Mouse (Mus musculus) midbrain, embryonic 15.5 days (tissue): ENCODE data around the gene Nemp2. TPM values are rescaled to one million over a fixed set of nuclear protein-coding genes. Genes with fewer than 3 reads are reported as not detected.
A peak's percentile ranks its signal among the peaks of the same experiment; 100 is the strongest.
"Not testable (repeated sequence)": the region's sequence is repeated elsewhere in the genome, so short reads cannot be mapped to it uniquely, and the experiment has no call there.

ENCODE experiments used
- ATAC-seq: fragments of 200-750 bp; cut with Nextera tagmentation; replicated peaks from 2 replicates; pipeline ENCODE4 v1.8.0; 2017; ENCODE audit warnings: moderate TSS enrichment
- H3K27ac ChIP-seq: fragments of 300-500 bp; sonication (generic); 2 replicates; pipeline ENCODE4 v1.5.1; 2015; ENCODE audit warnings: mild to moderate bottlenecking, inconsistent platforms
- H3K27me3 ChIP-seq: fragments of 300-500 bp; sonication (generic); replicated peaks from 2 replicates; pipeline ENCODE4 v1.6.1; 2015; ENCODE audit warnings: inconsistent platforms
- H3K36me3 ChIP-seq: fragments of 300-500 bp; sonication (generic); replicated peaks from 2 replicates; pipeline ENCODE4 v1.6.1; 2015; ENCODE audit warnings: inconsistent platforms
- H3K4me1 ChIP-seq: fragments of 300-500 bp; sonication (generic); 2 replicates; pipeline ENCODE4 v1.6.1; 2015; ENCODE audit warnings: inconsistent platforms
- H3K4me2 ChIP-seq: fragments of 300-500 bp; sonication (generic); 2 replicates; pipeline ENCODE4 v1.6.1; 2015; ENCODE audit warnings: inconsistent platforms, mild to moderate bottlenecking, moderate library complexity
- H3K4me3 ChIP-seq: fragments of 300-500 bp; sonication (generic); 2 replicates; pipeline ENCODE4 v1.5.1; 2015; ENCODE audit warnings: mild to moderate bottlenecking, inconsistent platforms
- H3K9ac ChIP-seq: fragments of 300-500 bp; sonication (generic); 2 replicates; pipeline ENCODE4 v1.6.1; 2015; ENCODE audit warnings: mild to moderate bottlenecking, inconsistent platforms
- H3K9me3 ChIP-seq: fragments of 300-500 bp; sonication (generic); 2 replicates; pipeline ENCODE4 v1.6.1; 2016; ENCODE audit warnings: inconsistent platforms
- WGBS: fragments of 180-500 bp; shearing (Covaris S2); methylation state at CpG from one replicate; pipeline ENCODE4 v1.1.7; 2015; ENCODE audit warnings: mixed read lengths; 5-methylcytosine and 5-hydroxymethylcytosine counted together
- polyA plus RNA-seq: library from polyadenylated mRNA; unstranded; fragments of >200 nt; fragmentation: Nextera tagmentation; extraction: Ambion mirVana; gene quantifications from 2 replicates; pipeline ENCODE4 v1.2.1, GENCODE M21; 2015

The Nemp2 gene
- polyA plus RNA-seq, 1 experiment from 2014 or later = 5.3 TPM

DNA sequence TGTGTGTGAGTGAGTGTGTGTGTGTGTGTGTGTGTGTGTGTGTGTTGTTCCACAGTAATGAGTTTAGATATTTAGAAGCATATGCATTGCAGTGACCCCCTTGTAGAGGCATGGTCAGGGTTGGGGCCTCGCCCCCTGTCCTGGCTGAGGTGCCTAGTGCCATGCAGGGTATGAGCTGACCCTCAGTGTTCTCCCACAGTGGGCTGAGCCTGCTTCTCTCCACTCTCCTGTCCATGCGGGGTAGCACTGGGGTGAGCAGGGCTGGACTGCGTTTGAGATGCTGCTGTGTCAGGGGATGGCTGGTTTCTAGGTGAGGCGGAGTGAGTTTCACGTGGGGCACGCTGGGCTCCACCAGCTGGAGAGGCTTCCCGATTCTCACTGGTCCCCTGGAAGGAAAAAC is 27.7 kb downstream of the Nemp2 start:
- H3K4me3 ChIP-seq = no peak overlapping the region
- no peaks in the 10 kb centered on the region for H3K27me3 ChIP-seq
- H3K4me2 ChIP-seq = no peak overlapping the region
- H3K9ac ChIP-seq = no peak overlapping the region
- WGBS = 92% methylated on average over 7 of the region's 7 CpGs
- peaks cover 3% of the 10 kb centered on the region; the same call in 1 of the 2 replicates for H3K36me3 ChIP-seq
- ATAC-seq = no peak
- no peaks in the 10 kb centered on the region for H3K4me1 ChIP-seq
- no peaks in the 10 kb centered on the region for H3K9me3 ChIP-seq
- no peak overlapping the region for H3K27ac ChIP-seq

DNA sequence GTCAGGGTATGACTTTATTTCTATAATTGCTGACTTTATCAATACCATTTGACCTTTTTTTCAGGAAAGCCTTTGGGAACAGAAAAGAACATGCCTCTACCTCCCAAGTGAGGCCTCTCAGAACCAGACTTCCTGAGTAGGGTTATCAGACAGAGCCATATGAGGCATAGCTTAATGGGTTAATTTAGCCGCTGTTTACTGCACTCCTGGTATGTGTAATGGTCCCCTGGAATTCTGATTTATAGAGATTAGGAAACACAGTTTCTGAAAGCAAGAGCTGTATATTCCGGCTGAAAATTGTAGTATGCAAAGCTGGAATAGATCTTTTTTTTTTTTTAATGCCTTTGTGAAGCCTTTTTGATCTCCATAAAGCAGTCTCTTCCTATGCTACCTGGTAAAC is 29.8 kb downstream of the Nemp2 start:
- Histone ChIP-seq H3K27me3 (no peaks in the 10 kb centered on the region), H3K4me2 (no peak overlapping the region), H3K27ac (no peak overlapping the region), H3K4me1 (no peaks in the 10 kb centered on the region), H3K9ac (no peak overlapping the region), H3K9me3 (no peaks in the 10 kb centered on the region), H3K36me3 (peaks cover 3% of the 10 kb centered on the region; the same call in 1 of the 2 replicates), H3K4me3 (no peak overlapping the region)
- ATAC-seq = no peak
- 86% methylated on average over 2 of the region's 2 CpGs for WGBS

- no peak for ATAC-seq
- H3K27ac ChIP-seq = no peak overlapping the region
- 81% methylated on average over 12 of the region's 12 CpGs for WGBS
- no peaks in the 10 kb centered on the region for H3K9me3 ChIP-seq
- H3K9ac ChIP-seq = no peak overlapping the region
- no peaks in the 10 kb centered on the region for H3K27me3 ChIP-seq
- H3K4me3 ChIP-seq = no peak overlapping the region
- no peak overlapping the region for H3K4me2 ChIP-seq
- H3K36me3 ChIP-seq = peaks cover 3% of the 10 kb centered on the region; the same call in 1 of the 2 replicates
- no peaks in the 10 kb centered on the region for H3K4me1 ChIP-seq
These were observed 30.3 kb downstream of the Nemp2 start for GRCm38 (mm10) chr1:52660765-52661164.

- Histone ChIP-seq H3K27me3 (no peaks in the 10 kb centered on the region), H3K4me1 (no peaks in the 10 kb centered on the region), H3K9me3 (no peaks in the 10 kb centered on the region), H3K4me2 (no peak overlapping the region), H3K9ac (no peak overlapping the region), H3K36me3 (peaks cover 2% of the 10 kb centered on the region; the same call in 1 of the 2 replicates), H3K27ac (no peak overlapping the region), H3K4me3 (no peak overlapping the region)
- ATAC-seq = no peak
- 85% methylated on average over 7 of the region's 7 CpGs for WGBS
These were observed 32.7 kb downstream of the Nemp2 start for GRCm38 (mm10) chr1:52663228-52663627.

DNA sequence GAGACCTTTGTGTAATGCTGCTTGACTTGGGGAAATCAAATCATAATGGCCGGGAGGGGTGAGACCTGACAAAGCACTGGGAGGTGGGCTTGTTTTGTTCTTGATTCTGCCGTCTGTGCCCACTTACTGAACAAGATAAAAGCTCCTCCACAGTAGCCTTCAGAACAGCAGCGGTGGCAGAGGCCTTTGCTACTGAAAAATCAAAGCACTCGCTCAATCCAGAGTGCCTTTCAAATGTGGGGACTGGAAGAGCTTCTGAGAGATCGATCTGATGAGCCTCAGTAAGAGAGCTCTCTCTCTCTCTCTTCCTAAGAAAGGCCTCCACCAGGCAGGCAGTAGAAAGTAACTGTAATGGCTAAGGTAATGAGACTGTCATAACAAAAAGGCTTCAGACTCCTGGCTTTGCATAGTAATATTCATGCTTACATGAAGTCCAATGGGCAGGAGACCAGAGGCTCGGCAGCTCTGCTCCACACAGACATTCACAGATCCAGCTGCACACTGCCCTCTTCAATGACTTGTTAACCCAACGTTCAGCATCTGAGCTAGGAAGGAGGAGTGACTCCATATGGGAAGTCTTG is 38.3 kb downstream of the Nemp2 start:
- Histone ChIP-seq H3K27ac (peak overlapping the region; percentile 26; the same call in 1 of the 2 replicates), H3K36me3 (no peaks in the 10 kb centered on the region), H3K4me2 (no peak overlapping the region), H3K4me3 (no peak overlapping the region), H3K4me1 (peaks cover 5% of the 10 kb centered on the region; the same call in 1 of the 2 replicates), H3K9me3 (no peaks in the 10 kb centered on the region), H3K9ac (no peak overlapping the region), H3K27me3 (no peaks in the 10 kb centered on the region)
- peak; percentile 75 for ATAC-seq
- WGBS = 21% methylated on average over 7 of the region's 7 CpGs

- 71% methylated on average over 1 of the region's 1 CpGs for WGBS
- Histone ChIP-seq H3K4me2 (no peak overlapping the region), H3K27ac (no peak overlapping the region), H3K9ac (no peak overlapping the region), H3K27me3 (no peaks in the 10 kb centered on the region), H3K4me3 (no peak overlapping the region), H3K4me1 (peaks cover 5% of the 10 kb centered on the region; the same call in 1 of the 2 replicates), H3K9me3 (no peaks in the 10 kb centered on the region), H3K36me3 (no peaks in the 10 kb centered on the region)
- ATAC-seq = no peak
These were observed 39.4 kb downstream of the Nemp2 start for GRCm38 (mm10) chr1:52669931-52670330.

GRCm38 (mm10) chr1:52675561-52676551 is 45.4 kb downstream of the Nemp2 start:
- H3K4me3 ChIP-seq = no peak overlapping the region
- WGBS = 80% methylated on average over 7 of the region's 7 CpGs
- H3K27ac ChIP-seq = no peak overlapping the region
- H3K36me3 ChIP-seq = no peaks in the 10 kb centered on the region
- H3K4me2 ChIP-seq = no peak overlapping the region
- H3K27me3 ChIP-seq = no peaks in the 10 kb centered on the region
- no peak for ATAC-seq
- H3K4me1 ChIP-seq = no peaks in the 10 kb centered on the region
- no peak overlapping the region for H3K9ac ChIP-seq
- no peaks in the 10 kb centered on the region for H3K9me3 ChIP-seq

- WGBS = 61% methylated on average over 3 of the region's 3 CpGs
- Histone ChIP-seq H3K4me1 (no peaks in the 10 kb centered on the region), H3K36me3 (no peaks in the 10 kb centered on the region), H3K4me3 (no peak overlapping the region), H3K4me2 (no peak overlapping the region), H3K27me3 (no peaks in the 10 kb centered on the region), H3K27ac (no peak overlapping the region), H3K9ac (no peak overlapping the region), H3K9me3 (no peaks in the 10 kb centered on the region)
- no peak for ATAC-seq
These were observed 46.1 kb downstream of the Nemp2 start for GRCm38 (mm10) chr1:52676621-52677020.

- Histone ChIP-seq H3K4me2 (no peak overlapping the region), H3K4me3 (no peak overlapping the region), H3K27ac (no peak overlapping the region), H3K27me3 (no peaks in the 10 kb centered on the region), H3K36me3 (no peaks in the 10 kb centered on the region), H3K4me1 (no peaks in the 10 kb centered on the region), H3K9ac (no peak overlapping the region), H3K9me3 (no peaks in the 10 kb centered on the region)
- peak; percentile 53; the same call in 1 of the 2 replicates for ATAC-seq
- WGBS = 72% methylated on average over 4 of the region's 4 CpGs
These were observed 53.0 kb downstream of the Nemp2 start for GRCm38 (mm10) chr1:52683550-52683949.

DNA sequence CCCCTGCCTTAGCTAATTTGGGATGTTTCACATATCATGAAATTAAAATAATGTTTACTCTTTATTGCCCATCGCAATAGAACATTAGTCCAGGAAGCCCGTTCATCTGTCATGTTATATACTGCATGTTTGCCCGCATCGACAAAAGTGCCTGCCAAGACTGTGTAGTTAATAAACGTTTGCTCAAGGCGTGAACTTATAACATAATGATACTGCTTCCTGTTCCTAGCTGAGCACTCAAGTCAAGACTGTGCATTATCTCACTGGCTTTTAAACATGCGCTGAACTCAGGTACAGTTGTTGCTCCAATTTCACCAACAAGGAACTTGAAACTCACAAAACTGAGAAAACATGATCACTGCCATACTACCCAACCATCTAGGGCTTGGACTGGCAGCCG is 57.1 kb downstream of the Nemp2 start:
- H3K9me3 ChIP-seq = no peaks in the 10 kb centered on the region
- WGBS = 91% methylated on average over 8 of the region's 8 CpGs
- no peaks in the 10 kb centered on the region for H3K27me3 ChIP-seq
- H3K36me3 ChIP-seq = no peaks in the 10 kb centered on the region
- no peak overlapping the region for H3K9ac ChIP-seq
- no peak overlapping the region for H3K27ac ChIP-seq
- H3K4me1 ChIP-seq = no peaks in the 10 kb centered on the region
- no peak overlapping the region for H3K4me2 ChIP-seq
- H3K4me3 ChIP-seq = no peak overlapping the region
- no peak for ATAC-seq

DNA sequence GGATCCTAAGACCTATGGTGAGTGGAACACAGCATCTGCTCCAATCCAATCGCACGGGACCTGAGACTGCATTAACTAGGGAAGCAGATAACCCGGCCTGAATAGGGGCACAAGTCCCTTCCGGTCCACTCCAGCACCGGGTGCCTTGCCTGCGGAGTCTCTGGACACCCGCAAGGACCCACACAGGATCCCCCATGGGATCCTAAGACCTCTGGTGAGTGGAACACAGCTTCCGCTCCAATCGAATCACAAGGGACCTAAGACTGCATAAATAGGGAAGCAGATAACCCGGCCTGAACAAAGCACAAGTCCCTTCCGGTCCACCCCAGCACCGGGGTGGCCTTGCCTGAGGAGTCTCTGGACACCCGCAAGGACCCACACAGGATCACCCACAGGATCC is 64.0 kb downstream of the Nemp2 start:
- not testable (repeated sequence) for H3K27ac ChIP-seq, H3K9me3 ChIP-seq, H3K9ac ChIP-seq, ATAC-seq, H3K4me2 ChIP-seq, H3K4me3 ChIP-seq, H3K27me3 ChIP-seq, H3K36me3 ChIP-seq, H3K4me1 ChIP-seq
- 94% methylated on average over 13 of the region's 13 CpGs for WGBS
